Mouse (Mus musculus): ENCODE results near the gene Nit1. TPM values are rescaled to one million over a fixed set of nuclear protein-coding genes. Genes with fewer than 3 reads are reported as not detected.

Nit1 gene
- total RNA-seq (2015; ENCODE audit: low replicate concordance) (6.7 and 7.3 TPM in 2 replicates), total RNA-seq (2017; ENCODE audit: low replicate concordance) (11.0 and 13.8 TPM in 2 replicates)

GRCm38 (mm10) chr1:171345225-171346094, at the start of gene Nit1, which contains the start of gene Pfdn2:
TSS of gene Nit1 (minus strand) at chr1:171345646.
TSS of gene Pfdn2 (plus strand) at chr1:171345670.
- ATAC-seq (replicated peaks; ENCODE audit: low FRiP score, poor library complexity, severe bottlenecking) = peak; percentile 98

GRCm38 (mm10) chr1:171390101-171390500, 44.7 kb upstream of the Nit1 start:
- no peak for ATAC-seq (replicated peaks; ENCODE audit: low FRiP score, poor library complexity, severe bottlenecking)

GRCm38 (mm10) chr1:171388376-171389102, 43.1 kb upstream of the Nit1 start, which contains the start of gene Arhgap30:
TSS of gene Arhgap30 (plus strand) at chr1:171388954.
- ATAC-seq (replicated peaks; ENCODE audit: low FRiP score, poor library complexity, severe bottlenecking) = no peak

DNA sequence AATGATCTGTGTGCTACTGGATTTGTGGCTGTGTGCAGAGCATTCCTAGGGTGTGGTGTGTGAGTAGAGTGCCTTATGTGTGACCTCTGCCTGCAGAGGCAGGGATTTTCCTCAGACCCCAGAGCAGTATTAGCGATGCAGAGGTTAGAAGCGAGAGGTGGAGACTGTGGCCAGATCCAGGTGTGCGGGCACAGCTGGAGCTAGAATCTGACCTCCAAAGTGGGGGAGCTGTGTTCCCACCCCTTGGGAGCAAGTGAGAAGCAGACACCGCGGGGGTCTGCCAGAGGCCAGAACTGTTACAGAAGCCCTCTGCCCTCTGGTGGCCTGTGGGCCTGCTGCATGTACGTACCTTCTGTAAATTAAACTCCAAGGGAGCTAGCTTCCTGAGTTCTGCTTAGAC, 41.7 kb upstream of the Nit1 start:
- no peak for ATAC-seq (replicated peaks; ENCODE audit: low FRiP score, poor library complexity, severe bottlenecking)

DNA sequence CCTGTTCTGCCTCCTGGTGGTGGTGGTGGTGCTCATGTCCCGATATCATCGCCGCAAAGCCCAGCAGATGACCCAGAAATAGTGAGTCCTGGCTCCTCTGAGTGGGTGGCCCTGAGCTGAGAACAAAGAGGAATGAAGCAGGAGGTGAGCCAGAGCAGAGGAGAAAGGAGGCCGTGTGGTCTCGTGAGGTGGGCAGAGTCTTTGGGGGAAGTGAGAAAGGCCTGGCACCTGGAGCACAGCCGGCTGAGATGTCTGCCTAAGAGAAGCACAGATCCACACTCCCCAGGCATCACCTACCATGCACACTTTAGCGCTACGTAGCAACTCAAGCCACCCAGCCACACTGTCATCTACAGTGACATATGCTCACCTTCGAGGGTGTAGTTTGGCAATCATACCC, 39.7 kb upstream of the Nit1 start:
- no peak for ATAC-seq (replicated peaks; ENCODE audit: low FRiP score, poor library complexity, severe bottlenecking)

DNA sequence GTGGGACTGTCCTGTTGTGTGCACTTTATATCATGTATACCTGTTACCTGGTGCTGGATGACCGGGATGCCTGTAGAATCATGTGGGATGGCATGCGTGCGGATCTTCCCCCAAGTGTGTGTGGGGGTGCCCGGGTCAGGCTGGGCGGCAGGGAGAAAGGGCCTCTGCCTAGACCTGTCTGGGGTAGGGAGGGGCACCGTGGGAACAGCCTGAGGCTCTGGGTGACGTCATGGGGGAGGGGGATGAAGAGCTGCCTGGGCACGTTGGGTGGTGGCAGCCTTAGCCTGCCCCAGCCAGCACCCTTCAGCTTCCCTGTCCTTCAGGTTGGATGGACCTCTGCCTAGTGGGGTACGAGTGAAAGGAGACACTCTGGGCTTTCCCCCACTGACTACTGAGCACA, 38.9 kb upstream of the Nit1 start:
- no peak for ATAC-seq (replicated peaks; ENCODE audit: low FRiP score, poor library complexity, severe bottlenecking)

DNA sequence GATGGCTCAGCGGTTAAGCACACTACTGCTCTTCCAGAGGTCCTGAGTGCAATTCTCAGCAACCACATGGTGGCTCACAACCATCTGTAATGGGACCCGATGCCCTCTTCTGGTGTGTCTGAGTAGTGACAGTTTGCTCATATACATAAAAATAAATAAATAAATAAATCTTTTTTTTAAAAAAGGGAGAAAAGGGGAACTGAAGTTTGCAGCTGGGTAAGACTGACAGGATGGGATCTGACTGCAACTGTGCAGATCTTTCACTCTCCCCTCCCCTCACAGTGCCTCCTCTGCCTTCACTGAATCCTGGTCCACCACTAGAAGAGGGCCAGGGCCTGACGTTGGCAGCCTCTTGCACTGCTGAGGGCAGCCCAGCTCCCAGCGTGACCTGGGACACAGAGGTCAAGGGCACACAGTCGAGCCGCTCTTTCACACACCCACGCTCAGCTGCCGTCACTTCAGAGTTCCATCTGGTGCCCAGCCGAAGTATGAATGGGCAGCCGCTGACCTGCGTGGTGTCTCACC, 36.7 kb upstream of the Nit1 start:
- no peak for ATAC-seq (replicated peaks; ENCODE audit: low FRiP score, poor library complexity, severe bottlenecking)

GRCm38 (mm10) chr1:171379935-171380599, 34.6 kb upstream of the Nit1 start:
- ATAC-seq (replicated peaks; ENCODE audit: low FRiP score, poor library complexity, severe bottlenecking) = peak; percentile 59

GRCm38 (mm10) chr1:171378298-171378697, 32.9 kb upstream of the Nit1 start:
- ATAC-seq (replicated peaks; ENCODE audit: low FRiP score, poor library complexity, severe bottlenecking) = no peak

DNA sequence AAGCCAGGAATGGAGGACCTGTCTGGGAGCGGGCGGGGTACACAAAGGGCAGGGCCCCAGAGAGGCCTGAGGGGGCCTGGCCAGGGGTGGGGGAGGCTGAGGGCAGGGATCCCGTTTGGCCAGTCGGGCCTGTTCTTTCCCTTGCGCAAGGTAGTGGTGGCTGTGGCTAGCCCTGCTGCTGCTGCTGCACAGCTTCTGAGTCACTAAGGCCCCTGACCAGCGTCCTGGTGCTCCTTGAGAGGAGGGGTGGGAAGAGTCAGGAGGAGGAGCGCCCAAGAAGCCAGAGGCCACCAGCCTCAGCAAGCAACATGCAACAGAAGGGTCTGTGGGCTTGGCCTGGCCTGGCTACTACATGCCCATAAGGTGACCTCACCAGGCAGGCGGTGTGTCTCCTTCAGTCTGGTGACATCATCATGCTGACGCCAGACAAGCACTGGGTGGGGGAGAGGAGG, 30.2 kb upstream of the Nit1 start:
- no peak for ATAC-seq (replicated peaks; ENCODE audit: low FRiP score, poor library complexity, severe bottlenecking)

GRCm38 (mm10) chr1:171373946-171374345, 28.5 kb upstream of the Nit1 start:
- ATAC-seq (replicated peaks; ENCODE audit: low FRiP score, poor library complexity, severe bottlenecking) = no peak

DNA sequence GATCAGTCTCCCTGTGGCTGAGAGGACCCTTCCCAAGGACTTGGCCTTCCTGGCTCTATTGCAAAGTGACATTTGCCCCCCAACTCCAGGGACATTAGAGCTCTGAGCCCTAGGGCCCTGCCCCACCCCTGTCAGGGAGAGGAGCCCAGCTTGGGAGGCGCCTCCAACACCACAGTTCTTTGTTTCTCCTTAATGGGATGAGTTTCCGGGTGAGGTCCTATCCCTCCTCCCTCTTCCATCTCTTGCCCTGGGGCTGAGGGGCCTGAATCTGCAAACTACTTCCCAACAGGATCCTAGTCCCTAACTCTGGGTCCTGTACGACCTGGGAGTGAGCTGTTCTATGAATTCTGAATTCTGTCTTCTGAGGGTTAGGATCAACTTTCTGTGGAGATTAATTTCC, 27.4 kb upstream of the Nit1 start:
- no peak for ATAC-seq (replicated peaks; ENCODE audit: low FRiP score, poor library complexity, severe bottlenecking)

- no peak for ATAC-seq (replicated peaks; ENCODE audit: low FRiP score, poor library complexity, severe bottlenecking)
Measured at GRCm38 (mm10) chr1:171369845-171370556, 24.6 kb upstream of the Nit1 start, which contains the start of gene Nectin4. TSS of gene Nectin4 (plus strand) at chr1:171370099.

DNA sequence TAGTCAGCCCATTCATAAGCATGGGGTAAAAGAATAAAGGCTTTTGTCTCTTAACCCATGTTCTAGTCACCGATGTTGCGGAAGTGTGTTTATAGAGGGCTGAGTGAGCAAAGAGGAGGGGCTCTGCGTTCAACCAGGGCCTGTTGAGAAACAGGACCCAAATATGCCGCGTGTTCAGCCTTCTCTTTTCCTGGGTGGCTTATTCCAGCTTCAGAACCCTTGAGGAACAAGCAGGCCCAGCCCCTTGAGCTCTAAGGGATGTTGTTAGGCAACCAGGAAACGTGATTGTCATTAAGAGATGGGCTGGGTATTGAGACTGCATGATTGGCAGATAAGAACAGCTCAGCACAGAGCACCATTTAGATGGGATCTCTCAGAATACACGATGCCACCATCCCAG, 20.5 kb upstream of the Nit1 start:
- no peak for ATAC-seq (replicated peaks; ENCODE audit: low FRiP score, poor library complexity, severe bottlenecking)

DNA sequence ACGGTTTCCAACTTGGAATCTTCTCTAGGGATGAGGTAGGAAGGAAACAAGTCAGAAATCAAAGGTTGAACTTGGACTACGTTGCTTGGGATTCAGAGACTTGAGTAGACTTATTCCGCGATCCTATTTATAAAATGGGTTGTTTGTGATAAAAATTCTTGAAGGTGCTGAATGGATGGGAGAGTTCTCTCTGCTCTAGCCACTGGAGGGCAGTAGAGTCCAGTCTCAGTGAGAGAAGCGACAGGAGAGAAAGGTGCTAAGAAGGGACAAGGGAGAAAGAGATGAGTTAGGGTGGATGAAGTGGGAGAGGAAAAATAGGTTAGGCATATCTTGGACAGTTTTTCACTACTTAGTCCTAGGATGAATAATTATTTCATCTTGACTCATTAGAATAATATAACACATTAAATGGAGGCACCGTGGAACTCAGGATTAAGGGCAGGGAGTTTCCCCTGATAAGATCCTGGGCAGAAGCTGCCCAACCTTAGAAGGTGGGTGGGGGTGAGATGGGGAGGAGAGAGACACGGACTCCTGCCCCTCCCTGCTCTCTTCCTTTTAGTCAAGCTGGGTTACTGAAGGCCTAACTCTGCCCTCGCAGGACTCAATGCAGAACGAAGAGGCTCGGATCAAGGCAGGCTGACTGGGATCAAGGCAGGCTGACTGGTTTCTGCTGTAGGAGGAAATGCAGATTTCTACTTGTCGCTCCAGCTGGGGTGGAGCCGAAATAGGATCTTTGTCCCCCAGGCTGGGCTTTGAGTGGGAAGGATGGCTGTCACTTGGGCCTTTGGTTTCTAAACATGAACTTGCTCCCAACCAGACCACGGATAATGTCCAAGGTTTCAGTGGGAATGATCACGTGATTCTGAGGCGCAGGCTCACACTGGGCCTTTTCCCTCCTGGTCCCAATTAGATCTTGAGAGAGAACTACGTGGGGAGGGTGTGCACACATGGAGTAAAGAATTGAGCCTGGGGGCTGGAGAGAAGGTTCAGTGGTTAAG, 16.0 kb upstream of the Nit1 start:
- peak; percentile 85 for ATAC-seq (replicated peaks; ENCODE audit: low FRiP score, poor library complexity, severe bottlenecking)

GRCm38 (mm10) chr1:171360656-171361055, 15.2 kb upstream of the Nit1 start, which contains the start of gene Klhdc9:
TSS of gene Klhdc9 (minus strand) at chr1:171360798.
- peak; percentile 85 for ATAC-seq (replicated peaks; ENCODE audit: low FRiP score, poor library complexity, severe bottlenecking)

DNA sequence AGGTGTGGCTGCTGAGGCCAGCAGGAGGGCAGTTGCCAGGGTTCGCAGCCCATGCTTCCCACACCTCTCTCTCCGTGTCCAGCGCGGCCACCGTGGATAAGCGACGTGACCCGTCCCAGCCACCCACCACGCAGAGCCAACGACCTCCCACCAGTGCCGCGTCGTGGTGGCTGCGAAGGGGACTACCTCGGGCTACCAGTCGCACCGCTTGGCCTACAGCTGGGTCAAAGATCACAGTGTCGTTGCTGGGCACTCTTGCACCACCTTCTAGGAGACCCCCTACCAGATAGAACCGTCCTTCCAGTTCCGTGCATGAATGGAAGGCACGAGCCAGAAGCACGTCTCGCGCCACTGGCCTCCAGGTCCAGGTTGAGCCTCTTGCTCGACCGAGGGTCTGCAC, 14.8 kb upstream of the Nit1 start:
- ATAC-seq (replicated peaks; ENCODE audit: low FRiP score, poor library complexity, severe bottlenecking) = peak; percentile 20

DNA sequence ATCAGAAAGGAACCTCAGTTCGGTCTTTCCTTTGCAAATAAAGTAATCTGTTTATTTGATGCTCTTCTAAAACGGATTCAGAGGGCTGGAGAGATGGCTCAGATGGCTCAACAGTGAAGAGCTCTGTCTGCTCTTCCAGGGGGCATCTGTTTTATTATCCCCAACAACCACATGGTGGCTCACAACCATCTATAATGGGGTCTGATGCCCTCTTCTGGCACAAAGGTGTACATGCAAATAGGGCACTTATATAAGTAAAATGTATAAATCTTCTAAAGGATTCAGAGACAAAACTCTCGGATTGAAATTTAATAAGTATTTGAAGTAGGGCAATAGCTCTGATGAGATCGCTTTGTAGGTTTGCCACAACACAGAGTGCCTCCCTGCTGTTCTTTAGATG, 13.0 kb upstream of the Nit1 start:
- 0 out of 2 replicates have a peak, but pooled peaks have one; percentile 24 for ATAC-seq (replicated peaks; ENCODE audit: low FRiP score, poor library complexity, severe bottlenecking)
